Mouse (Mus musculus) forebrain, embryonic 11.5 days (tissue): Measurements from ENCODE around the gene Brms1l. TPM values are rescaled to one million over a fixed set of nuclear protein-coding genes. Genes with fewer than 3 reads are reported as not detected.
A peak's percentile ranks its signal among the peaks of the same experiment; 100 is the strongest.

Source experiments
- ATAC-seq: fragments of 200-750 bp; cut with Nextera tagmentation; replicated peaks from 2 replicates; pipeline ENCODE4 v1.8.0; 2017; ENCODE audit warnings: moderate TSS enrichment; ENCODE audit not compliant: low FRiP score
- DNase-seq: peaks from one replicate; pipeline ENCODE4 v3.0.0-alpha.2; 2017; ENCODE audit warnings: low spot score
- H3K27ac ChIP-seq: fragments of 300-500 bp; sonication (generic); 2 replicates; pipeline ENCODE4 v1.5.1; 2014; ENCODE audit warnings: low read depth, low read length
- H3K27me3 ChIP-seq: fragments of 300-500 bp; sonication (generic); 2 replicates; pipeline ENCODE4 v1.6.1; 2014; ENCODE audit warnings: mild to moderate bottlenecking, low read length, mixed read lengths; ENCODE audit not compliant: control insufficient read depth, insufficient read depth
- H3K36me3 ChIP-seq: fragments of 300-500 bp; sonication (generic); 2 replicates; pipeline ENCODE4 v1.6.1; 2014; ENCODE audit warnings: mild to moderate bottlenecking, low read length, moderate library complexity, mixed read lengths; ENCODE audit not compliant: control insufficient read depth, insufficient read depth
- H3K4me1 ChIP-seq: fragments of 300-500 bp; sonication (generic); replicated peaks from 2 replicates; pipeline ENCODE4 v1.6.1; 2014; ENCODE audit warnings: low read length, mixed read lengths; ENCODE audit not compliant: control insufficient read depth, insufficient read depth
- H3K4me2 ChIP-seq: fragments of 300-500 bp; sonication (generic); 2 replicates; pipeline ENCODE4 v1.6.1; 2014; ENCODE audit warnings: low read depth, mild to moderate bottlenecking, low read length, moderate library complexity, mixed read lengths; ENCODE audit not compliant: severe bottlenecking
- H3K4me3 ChIP-seq: fragments of 300-500 bp; sonication (generic); 2 replicates; pipeline ENCODE4 v1.5.1; 2014; ENCODE audit warnings: low read depth, low read length
- H3K9ac ChIP-seq: fragments of 300-500 bp; sonication (generic); 2 replicates; pipeline ENCODE4 v1.6.1; 2014; ENCODE audit warnings: low read length
- H3K9me3 ChIP-seq: fragments of 300-500 bp; sonication (generic); 2 replicates; pipeline ENCODE4 v1.6.1; 2016; ENCODE audit warnings: low read length, mixed read lengths; ENCODE audit not compliant: control insufficient read depth
- WGBS: fragments of 180-500 bp; shearing (Covaris S2); extraction: QIAGEN DNeasy Blood & Tissue Kit; methylation state at CpG from one replicate; pipeline ENCODE4 v1.1.7; 2014; 5-methylcytosine and 5-hydroxymethylcytosine counted together
- polyA plus RNA-seq: library from polyadenylated mRNA; unstranded; fragments of >200 nt; fragmentation: Nextera tagmentation; extraction: Ambion mirVana; gene quantifications from 2 replicates; pipeline ENCODE4 v1.2.1, GENCODE M21; 2014

Brms1l gene
- polyA plus RNA-seq, 1 experiment from 2014 or later, result 39.1 TPM

- DNase-seq (peak; percentile 60), ATAC-seq (no peak; the same call in 1 of the 2 replicates)
- no peak overlapping the region for H3K4me2 ChIP-seq
- no peaks in the 10 kb centered on the region for H3K36me3 ChIP-seq
- no peak overlapping the region for H3K27ac ChIP-seq
- no peaks in the 10 kb centered on the region for H3K9me3 ChIP-seq
- H3K4me1 ChIP-seq, result no peaks in the 10 kb centered on the region
- no peak overlapping the region for H3K4me3 ChIP-seq
- 82% methylated on average over 1 of the region's 1 CpGs for WGBS
- no peaks in the 10 kb centered on the region for H3K27me3 ChIP-seq
- no peak overlapping the region for H3K9ac ChIP-seq
Measured at GRCm38 (mm10) chr12:55846741-55847140, 10.6 kb downstream of the Brms1l start.

GRCm38 (mm10) chr12:55847851-55848250, 11.7 kb downstream of the Brms1l start:
- no peaks in the 10 kb centered on the region for H3K4me1 ChIP-seq
- DNase-seq (no peak), ATAC-seq (no peak)
- H3K4me3 ChIP-seq, result no peak overlapping the region
- no peaks in the 10 kb centered on the region for H3K9me3 ChIP-seq
- no peak overlapping the region for H3K9ac ChIP-seq
- H3K4me2 ChIP-seq, result no peak overlapping the region
- no peaks in the 10 kb centered on the region for H3K36me3 ChIP-seq
- H3K27me3 ChIP-seq, result no peaks in the 10 kb centered on the region
- H3K27ac ChIP-seq, result no peak overlapping the region
- WGBS, result 94% methylated on average over 4 of the region's 4 CpGs

DNA sequence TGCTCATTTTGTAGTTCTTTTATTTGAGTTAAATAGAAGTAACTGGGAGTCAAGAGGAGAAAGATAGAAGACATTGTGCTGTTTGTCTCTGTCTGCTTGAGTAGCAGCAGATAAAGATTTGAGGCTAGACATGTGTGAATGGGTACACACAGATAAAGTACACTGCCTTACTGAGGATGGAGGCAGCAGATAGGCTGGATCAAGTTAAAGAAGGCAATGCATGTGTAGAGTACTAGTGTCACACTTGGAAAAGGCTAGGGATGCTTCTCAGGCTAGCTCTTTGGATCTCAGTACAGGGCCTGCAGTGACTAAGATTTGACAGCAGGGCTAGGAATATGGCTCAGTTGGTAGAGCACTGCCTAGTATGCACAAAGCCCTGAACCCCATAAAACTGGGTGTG, 14.5 kb downstream of the Brms1l start:
- no peaks in the 10 kb centered on the region; the same call in 1 of the 2 replicates for H3K36me3 ChIP-seq
- H3K27ac ChIP-seq, result no peak overlapping the region
- H3K9me3 ChIP-seq, result no peaks in the 10 kb centered on the region
- no peak for ATAC-seq
- no peak overlapping the region for H3K4me2 ChIP-seq
- no peaks in the 10 kb centered on the region for H3K27me3 ChIP-seq
- H3K4me1 ChIP-seq, result no peaks in the 10 kb centered on the region
- no peak for DNase-seq
- H3K9ac ChIP-seq, result no peak overlapping the region
- H3K4me3 ChIP-seq, result no peak overlapping the region

DNA sequence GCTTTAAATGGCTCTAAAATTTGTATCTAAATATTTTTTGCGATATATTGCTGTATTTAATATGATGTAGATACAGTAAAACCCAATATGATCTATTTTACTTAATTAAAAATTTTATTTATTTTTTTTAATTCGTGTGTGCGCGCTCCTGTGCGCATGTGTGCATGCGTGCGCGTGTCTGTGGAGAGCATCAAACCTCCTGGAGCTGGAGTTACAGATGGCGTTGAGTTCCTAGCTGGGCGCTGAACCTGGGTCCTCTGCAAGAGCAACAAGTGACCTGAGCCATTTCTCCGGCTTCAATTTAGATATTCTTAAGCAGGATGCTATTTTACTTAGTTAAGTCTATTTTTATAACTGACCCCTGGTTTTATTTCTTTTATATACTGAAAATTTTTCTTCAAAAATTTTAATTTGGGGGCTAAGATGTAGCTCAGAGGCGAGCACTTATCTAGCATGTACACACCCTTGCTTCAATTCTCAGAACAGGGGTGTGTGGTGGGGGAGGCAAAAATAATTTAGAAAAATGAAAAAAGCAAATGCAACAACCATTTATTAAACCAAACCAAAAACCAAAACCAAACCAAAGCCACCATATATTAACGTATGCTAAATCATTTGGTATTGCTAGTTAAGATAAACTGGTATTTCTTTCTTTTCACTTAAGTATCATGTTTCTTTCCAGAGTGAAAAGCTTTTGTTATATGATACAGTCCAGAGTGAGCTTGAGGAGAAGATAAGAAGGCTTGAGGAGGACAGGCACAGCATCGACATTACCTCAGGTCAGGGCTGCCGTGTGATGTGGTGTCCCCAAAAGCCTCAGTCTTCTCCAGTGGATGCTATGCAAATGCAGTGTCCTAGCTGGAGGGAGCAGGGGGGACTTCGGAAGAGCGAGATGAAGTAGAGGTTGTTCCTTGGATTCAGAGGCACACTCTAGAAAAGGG, 23.6 kb downstream of the Brms1l start:
- peaks cover 8% of the 10 kb centered on the region for H3K9me3 ChIP-seq
- ATAC-seq (no peak), DNase-seq (no peak)
- H3K36me3 ChIP-seq, result peaks cover 7% of the 10 kb centered on the region; the same call in 1 of the 2 replicates
- H3K27me3 ChIP-seq, result no peaks in the 10 kb centered on the region
- H3K4me1 ChIP-seq, result no peaks in the 10 kb centered on the region
- H3K4me3 ChIP-seq, result no peak overlapping the region
- no peak overlapping the region for H3K27ac ChIP-seq
- 93% methylated on average over 17 of the region's 17 CpGs for WGBS
- no peak overlapping the region for H3K9ac ChIP-seq
- H3K4me2 ChIP-seq, result no peak overlapping the region

- no peaks in the 10 kb centered on the region for H3K27me3 ChIP-seq
- no peak overlapping the region for H3K4me2 ChIP-seq
- H3K4me1 ChIP-seq, result no peaks in the 10 kb centered on the region
- peaks cover 7% of the 10 kb centered on the region; the same call in 1 of the 2 replicates for H3K36me3 ChIP-seq
- no peak overlapping the region for H3K9ac ChIP-seq
- no peak overlapping the region for H3K4me3 ChIP-seq
- H3K9me3 ChIP-seq, result peaks cover 8% of the 10 kb centered on the region
- ATAC-seq (no peak), DNase-seq (no peak)
- H3K27ac ChIP-seq, result no peak overlapping the region
- WGBS, result 94% methylated on average over 7 of the region's 7 CpGs
Measured at GRCm38 (mm10) chr12:55860631-55861030, 24.5 kb downstream of the Brms1l start.

GRCm38 (mm10) chr12:55867738-55868137, 31.6 kb downstream of the Brms1l start:
- ATAC-seq (no peak), DNase-seq (no peak)
- Histone ChIP-seq H3K36me3 (no peaks in the 10 kb centered on the region; the same call in 1 of the 2 replicates), H3K9me3 (no peaks in the 10 kb centered on the region; the same call in 1 of the 2 replicates), H3K4me2 (no peak overlapping the region), H3K27me3 (no peaks in the 10 kb centered on the region), H3K4me3 (no peak overlapping the region), H3K27ac (no peak overlapping the region), H3K9ac (no peak overlapping the region), H3K4me1 (no peaks in the 10 kb centered on the region)
- 97% methylated on average over 4 of the region's 4 CpGs for WGBS

DNA sequence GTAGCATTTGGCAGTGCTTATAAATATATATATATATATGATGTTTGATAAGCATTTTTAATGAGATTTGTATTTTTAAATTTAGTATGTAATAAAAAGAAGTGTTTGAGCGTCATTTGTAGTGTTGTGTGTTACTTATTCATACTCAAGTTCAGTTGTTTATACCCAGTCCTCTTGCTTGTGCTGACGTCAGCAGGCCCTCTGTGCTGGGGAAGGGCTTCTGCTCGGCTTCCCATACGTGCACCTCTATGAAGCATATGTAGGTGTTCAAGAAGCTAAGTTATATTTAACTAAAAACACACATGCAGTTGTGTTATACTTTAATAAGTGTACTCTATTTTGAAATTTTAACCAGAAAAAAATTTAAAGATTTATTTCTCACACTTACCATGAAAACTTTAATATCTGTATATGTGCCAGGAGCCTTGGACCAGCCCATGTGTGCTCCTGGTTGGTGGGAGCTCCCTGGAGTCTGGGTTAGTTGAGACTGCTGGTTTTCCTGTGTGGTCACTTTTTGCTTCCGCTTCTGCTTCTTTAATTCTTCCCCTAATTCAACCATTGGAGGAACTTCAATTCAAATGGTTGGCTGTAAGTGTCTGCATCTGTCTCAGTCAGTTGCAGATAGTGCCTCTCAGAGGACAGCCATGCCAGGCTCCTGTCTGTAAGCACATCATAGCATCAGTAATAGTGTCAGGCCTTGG, 33.6 kb downstream of the Brms1l start:
- H3K27ac ChIP-seq, result no peak overlapping the region
- H3K4me2 ChIP-seq, result no peak overlapping the region
- WGBS, result 92% methylated on average over 5 of the region's 5 CpGs

GRCm38 (mm10) chr12:55885449-55885848, 49.3 kb downstream of the Brms1l start:
- Histone ChIP-seq H3K27ac (no peak overlapping the region), H3K9me3 (no peaks in the 10 kb centered on the region), H3K27me3 (0 out of 2 replicates have a peak, but pooled peaks cover 2% of the 10 kb centered on the region), H3K4me3 (no peak overlapping the region), H3K36me3 (no peaks in the 10 kb centered on the region), H3K4me1 (no peaks in the 10 kb centered on the region), H3K4me2 (no peak overlapping the region), H3K9ac (no peak overlapping the region)
- 53% methylated on average over 4 of the region's 4 CpGs for WGBS
- ATAC-seq (no peak), DNase-seq (no peak)

More for the DNA sequence above, 33.6 kb downstream of the Brms1l start:
- H3K9me3 ChIP-seq, result no peaks in the 10 kb centered on the region; the same call in 1 of the 2 replicates
- no peak overlapping the region for H3K4me3 ChIP-seq
- H3K4me1 ChIP-seq, result no peaks in the 10 kb centered on the region
- ATAC-seq (no peak), DNase-seq (no peak)
- H3K9ac ChIP-seq, result no peak overlapping the region
- no peaks in the 10 kb centered on the region for H3K27me3 ChIP-seq
- no peaks in the 10 kb centered on the region; the same call in 1 of the 2 replicates for H3K36me3 ChIP-seq
